Mouse (Mus musculus): Measurements from ENCODE around the gene 4930452B06Rik.

DNA sequence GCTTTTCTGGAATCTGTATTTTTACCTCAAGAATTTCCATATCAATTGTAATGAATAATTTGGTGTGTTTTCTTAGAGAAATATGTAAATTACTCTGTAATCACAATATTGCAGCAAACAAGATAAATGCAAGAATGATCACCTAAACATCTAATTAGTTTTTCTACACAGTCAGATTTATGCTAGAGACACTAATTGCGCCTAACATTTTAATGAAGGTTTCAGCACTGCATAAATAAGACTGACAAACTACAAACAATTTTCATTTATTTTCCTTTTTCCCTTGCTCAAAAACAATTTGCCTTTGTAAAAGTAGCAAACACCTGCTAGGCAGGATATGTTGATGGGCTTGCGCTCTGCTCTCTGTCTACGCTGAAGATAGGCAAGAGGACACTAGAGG lies 152.0 kb downstream of the 4930452B06Rik start:
- TF ChIP-seq CTCF (IDR thresholded peaks at IDR 0.05; ENCODE audit: borderline replicate concordance, insufficient read depth, low read depth, low read length) (no peak), POLR2A (IDR thresholded peaks at IDR 0.05; ENCODE audit: borderline replicate concordance, insufficient read depth, low read length) (no peak)

All from cerebellum, adult 2 months (tissue).